Mouse (Mus musculus) megakaryocyte, embryonic 14.5 days (primary cell): ENCODE data around the gene Zfp60.

Experiments used
- FLI1 ChIP-seq: IDR thresholded peaks from 2 replicates; pipeline ENCODE4 v1.6.1; 2012; ENCODE audit warnings: low read length, inconsistent platforms, mixed read lengths
- GATA1 ChIP-seq: IDR thresholded peaks from 3 replicates; pipeline ENCODE4 v1.6.1; 2012; ENCODE audit warnings: mixed read lengths, low read length, inconsistent platforms, borderline replicate concordance

- TF ChIP-seq GATA1, result no peak
- no peak for TF ChIP-seq FLI1
These were observed 43.4 kb upstream of the Zfp60 start for GRCm38 (mm10) chr7:27687836-27688235.
